Mouse (Mus musculus): ENCODE results near the gene Npnt.

Gene Npnt

DNA sequence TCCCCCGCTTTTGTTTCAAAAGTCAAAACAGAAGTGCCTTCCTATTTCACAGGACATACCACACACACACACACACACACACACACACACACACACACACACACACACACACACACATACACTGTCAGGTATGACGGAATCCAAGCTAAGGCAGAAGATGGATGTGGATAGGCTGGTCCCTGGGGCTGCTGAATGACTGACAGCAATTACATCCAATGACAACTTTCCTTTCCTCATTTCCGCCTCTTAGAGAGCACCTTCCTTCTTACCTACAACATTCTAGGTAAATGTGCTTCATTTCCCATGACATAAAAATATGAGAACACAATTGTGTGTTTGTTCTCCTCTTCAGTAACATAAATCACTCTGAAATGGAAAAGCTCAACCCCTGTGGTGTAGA is 56.4 kb downstream of the Npnt start:
- DNase-seq (ENCODE audit: low read depth, low spot score) = no peak

DNA sequence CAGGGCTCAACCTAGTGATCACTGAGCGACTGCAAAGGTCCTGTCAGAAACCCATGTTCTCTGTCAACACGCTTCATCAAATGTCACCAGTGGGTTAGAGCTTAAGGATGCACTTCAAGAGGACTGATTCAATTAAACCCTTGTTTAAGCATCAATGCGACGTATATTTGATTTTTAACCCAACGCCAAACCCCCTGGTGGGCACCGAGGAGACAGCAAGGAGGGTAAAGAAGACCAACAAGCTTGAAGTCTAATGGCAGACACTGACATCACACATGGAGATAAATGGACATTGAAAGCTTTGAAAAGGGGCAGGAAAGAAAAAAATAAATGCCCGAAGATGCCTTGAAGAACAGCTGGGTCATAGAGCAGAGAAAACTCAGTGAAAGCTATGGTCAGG is 57.0 kb downstream of the Npnt start:
- no peak for DNase-seq (ENCODE audit: low read depth, low spot score)

DNA sequence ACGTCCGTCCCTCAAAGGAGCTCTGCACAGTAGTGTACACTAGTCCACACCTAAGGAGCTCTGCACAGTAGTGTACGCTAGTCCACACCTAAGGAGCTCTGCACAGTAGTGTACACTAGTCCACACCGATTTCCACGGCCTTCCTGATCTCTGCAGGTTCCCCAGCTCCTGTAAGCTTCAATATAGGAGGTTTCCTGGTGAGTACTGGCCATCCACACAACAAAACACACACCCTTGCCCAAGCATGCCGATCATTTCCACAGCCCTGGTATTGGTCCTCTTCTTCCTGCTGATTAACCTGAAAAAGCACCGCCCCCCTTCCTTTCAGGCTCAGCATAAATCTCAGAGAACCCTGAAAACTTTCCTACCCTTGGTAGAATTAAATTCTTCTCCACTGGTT is 57.6 kb downstream of the Npnt start:
- DNase-seq (ENCODE audit: low read depth, low spot score) = no peak

DNA sequence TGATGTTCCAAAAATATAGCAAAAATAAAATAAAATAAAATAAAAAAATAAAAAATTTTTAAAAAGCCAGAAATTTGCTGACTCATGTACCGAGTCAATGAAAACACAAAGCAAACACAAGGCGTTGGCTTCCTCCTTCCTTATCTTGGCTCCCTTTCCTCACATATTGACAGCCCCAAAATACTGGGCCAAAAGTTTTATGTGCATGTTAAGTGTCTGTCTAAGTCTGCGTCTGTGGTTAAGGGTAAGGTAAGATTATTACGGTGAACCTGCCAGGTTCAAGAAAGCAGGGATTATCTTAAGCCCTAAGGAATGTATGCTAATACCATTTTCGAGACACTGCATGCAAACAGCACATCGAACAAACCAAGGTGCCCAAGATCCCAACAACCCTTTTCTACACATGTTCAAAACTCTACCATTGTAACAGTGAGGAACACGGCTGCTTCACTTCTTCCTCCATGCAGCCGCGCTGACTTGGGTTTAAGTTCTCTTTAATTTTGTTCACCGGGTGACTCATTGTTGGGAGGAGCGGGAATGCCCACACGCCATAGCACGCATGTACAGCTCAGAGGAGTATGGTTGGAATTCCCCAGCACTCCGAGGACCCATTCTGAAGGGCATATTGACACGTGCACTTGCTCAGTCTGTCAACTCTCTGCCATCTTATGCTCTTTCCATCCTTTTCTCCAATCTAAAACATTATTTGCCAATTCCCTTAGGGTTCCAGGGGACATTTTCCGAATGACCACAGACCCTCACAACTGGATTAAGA is 62.8 kb downstream of the Npnt start:
- DNase-seq (ENCODE audit: low read depth, low spot score) = no peak

DNA sequence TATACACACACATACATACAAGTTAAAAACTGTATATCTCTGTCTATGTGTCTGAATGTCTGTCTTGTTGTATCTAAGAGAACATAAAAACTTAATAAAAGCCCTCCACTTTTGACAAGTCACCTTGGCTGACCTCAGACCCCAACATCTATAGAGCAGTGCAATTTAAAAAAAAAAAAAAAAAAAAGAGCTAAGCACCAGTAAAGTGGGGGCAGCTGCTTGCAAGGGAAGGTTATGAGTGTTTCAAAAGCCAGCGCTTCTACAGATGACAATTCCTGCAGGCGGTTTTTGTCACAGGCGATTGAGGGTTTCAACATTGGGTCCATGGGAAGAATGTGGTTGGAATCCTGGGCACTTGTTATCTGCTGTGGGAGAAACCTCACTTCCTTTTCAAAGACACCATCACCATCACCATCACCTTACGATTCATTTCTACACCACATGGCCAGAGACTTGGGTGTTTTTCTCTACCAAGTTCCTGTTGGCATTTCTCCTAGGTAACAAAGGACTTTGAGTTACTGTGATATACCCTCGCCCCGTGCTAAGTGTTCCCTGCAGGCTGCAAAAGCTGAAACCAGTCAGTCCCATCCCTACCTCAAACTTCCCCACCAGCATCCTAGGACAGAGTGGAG is 63.6 kb downstream of the Npnt start:
- no peak for DNase-seq (ENCODE audit: low read depth, low spot score)

DNA sequence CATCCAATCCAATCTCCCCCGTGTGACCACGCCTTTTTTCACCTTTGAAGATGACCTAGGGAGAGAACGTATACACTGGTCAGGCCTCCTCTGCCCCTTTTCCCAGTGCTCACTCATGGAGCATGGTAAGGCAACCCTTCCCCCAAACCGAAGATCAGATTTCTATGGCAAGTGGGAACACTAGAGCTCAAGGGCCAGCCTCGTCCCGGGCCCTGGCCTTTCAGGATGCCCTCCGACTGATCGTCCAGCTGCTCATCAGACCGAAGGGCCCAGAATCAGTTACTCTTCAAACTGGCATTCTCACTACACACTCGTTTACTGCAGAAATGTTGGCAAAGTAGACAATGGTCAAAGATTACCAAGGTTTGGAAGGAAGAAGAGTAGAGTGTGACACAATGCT is 65.6 kb downstream of the Npnt start:
- DNase-seq (ENCODE audit: low read depth, low spot score) = no peak

DNA sequence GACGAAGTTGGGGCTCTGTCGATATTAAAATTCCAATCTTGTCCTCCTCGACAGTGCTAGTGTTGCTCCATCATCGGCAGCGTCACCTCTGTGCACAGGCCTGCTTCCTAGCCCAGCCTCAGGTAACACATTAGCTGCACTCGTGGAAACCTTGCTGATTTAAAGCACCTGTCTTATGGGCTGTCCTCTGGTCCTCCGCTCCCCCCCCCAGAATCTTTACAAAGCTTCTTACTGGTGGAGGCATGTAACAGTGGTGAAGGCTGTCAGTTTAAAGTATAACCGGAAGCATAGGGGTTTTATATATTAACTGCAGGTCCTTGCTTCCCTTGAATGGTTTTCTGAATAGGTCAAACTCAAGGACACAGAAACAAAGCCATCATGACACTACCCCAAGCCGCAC is 66.8 kb downstream of the Npnt start:
- DNase-seq (ENCODE audit: low read depth, low spot score) = no peak

DNA sequence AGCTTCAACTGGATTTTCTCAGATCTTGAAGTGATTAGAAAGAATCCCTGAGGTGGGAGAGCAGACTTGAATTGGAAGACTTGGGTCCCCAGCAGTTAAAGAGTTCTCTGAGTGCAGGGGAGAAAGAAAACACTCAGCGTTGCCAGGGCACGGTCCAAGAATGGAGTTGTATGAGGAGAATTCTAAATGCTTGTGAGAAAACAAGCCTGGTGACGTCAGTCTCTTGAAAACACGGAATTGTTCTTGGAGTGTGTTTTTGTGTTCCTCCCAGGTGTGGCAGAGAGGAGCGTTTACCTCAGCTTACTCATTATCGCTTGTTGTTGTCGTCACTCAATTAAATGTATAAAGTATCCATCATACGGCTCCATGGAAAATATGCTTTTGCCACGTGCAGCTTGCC is 69.3 kb downstream of the Npnt start:
- DNase-seq (ENCODE audit: low read depth, low spot score) = no peak

DNA sequence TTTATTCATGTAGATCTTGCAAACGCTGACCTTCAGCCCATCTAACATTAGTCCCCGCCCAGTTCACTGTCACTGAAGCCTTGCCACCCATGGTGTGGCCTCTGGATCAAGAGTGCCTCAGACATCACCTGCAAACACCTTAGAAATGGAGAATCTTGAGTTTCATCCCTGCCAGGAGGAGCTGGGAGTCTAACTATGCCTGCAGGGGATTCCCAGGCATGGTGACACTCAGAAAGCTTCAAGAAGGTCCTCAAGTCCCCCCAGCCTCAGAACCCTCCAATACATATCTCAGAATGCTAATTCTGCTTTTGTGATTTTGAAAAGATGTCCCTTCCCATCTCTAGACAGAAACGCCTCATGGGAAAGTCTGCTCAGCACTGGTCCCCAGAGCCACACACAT is 69.7 kb downstream of the Npnt start:
- no peak for DNase-seq (ENCODE audit: low read depth, low spot score)

DNA sequence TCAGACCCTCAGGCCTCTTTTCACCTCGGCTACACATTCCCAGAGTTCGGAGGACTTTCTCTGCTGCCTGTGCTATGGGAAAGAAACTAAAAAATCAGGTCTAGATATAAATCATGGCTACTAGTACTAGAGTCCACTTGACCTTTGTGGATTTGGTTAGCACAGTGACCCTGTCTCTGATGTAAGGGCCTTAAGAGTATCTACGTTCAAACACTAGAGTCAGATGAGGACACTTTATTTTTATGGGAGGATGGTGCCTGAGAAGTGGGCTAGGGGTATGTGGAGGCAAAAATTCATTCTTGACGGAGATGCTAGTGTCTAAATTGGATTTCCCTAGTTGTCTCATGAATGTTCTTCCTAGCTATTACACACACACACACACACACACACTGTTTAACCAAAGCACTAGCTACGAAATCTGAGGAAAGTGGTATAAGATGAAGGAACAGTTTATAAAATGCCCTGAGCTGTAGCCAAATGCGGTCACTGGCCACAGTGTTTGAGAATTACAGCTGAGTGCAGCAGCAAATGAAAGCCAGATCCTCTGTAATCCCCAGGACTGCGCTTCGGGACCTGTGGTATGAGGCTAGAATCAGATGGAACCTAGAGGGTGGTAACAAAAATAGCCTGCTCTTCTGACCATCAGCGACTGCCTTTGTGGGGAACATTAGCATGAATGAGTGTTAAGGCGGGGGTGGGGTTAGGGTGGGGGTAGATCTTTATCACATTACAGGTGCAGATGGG is 73.0 kb downstream of the Npnt start:
- DNase-seq (ENCODE audit: low read depth, low spot score) = no peak

DNA sequence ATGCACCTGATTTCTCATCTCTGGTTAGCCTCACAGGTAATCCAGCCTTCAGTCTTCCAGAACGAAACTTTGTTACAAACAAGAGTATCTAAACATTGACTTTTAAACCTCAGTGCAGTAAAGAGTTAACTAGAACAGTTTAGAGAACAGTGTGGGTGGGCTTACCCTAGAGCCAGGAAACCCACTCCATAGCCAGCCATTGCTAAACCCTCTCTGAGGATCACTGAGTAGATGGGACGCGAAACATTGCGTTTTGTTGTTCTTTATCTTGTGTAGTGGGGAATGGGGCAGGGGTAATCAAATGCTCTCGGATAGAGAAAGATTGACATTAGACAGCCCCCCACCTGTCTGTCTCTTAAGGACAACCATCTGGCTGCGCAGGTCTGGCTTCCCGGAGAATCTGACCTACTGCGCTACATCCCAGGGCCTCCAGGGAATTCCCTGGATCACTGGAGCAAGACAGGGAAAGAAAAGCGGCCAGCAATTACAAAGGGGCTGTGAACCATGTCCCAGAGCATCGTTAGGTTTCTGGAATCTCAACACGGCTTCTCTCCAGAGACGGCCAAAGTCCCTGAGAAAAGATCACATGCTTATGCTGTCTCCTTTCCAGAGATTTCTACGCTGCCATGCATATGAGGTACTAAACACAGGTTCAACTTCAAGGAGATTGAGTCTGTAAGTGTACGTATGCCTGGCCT is 73.9 kb downstream of the Npnt start:
- DNase-seq (ENCODE audit: low read depth, low spot score) = no peak

DNA sequence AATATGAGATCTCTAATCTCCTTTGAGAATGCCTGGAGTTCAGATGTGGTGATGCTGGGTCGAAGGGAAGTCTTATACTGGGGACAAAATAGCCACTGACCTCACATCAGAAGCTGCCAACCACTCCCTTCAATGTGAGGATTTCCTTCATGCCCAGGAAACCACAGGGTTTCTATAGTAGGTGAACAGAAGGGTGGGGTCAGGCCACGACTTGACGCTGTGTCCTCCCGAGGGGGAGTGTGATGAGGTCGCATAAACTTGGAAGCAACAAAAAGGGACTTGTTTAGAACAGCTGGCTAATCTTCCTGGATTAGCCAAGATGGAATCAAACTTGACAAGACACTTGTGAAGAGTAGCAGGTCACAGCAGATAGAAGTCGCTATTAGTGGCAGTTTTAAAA is 76.8 kb downstream of the Npnt start:
- DNase-seq (ENCODE audit: low read depth, low spot score) = no peak

DNA sequence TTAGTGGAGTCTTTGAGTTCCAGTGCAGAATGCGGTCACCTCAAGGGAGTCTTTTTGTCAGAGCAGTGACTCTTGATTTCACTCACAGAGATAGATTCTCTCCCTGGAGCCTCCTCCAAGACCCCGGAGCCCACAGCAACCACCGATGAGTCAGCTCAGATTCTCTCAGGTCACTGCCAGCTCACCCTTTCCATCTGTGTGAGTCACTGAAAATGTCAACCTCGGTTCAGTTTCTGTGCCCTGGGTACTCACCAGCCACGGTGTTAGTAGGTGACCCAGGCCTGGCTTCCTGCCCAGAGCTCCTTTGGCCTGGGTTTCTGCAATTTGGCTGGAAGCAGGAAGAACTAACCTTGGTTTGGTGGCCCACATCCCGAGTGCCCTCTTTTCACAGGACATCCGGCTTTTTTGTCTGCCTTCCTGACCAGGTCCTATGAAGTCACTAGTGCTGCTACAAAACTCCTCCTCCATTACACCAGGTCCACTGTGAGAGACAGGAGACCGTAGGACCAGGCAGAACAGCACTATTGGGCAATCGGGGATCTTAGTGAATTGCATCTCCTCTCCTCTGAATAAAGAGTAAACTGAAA is 78.7 kb downstream of the Npnt start:
- no peak for DNase-seq (ENCODE audit: low read depth, low spot score)

DNA sequence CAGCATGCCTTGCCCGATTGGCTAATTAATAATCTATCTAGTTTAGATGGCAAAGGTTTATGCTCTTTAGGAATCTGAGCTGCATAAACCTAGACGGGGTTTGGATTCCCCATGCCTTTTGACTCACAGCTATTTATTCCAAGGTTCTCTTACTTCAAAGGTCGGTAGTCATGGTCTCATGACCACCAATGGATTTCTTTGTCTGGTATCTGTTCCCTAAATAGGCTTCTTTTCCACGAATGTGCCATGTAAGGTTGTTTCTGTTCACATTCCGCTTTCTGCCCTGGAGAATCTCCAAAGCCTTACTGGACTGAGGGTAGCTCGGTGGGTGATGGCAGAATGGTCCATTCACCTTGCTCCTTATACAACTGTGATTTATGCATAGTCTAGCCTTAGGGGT is 80.0 kb downstream of the Npnt start:
- no peak for DNase-seq (ENCODE audit: low read depth, low spot score)

DNA sequence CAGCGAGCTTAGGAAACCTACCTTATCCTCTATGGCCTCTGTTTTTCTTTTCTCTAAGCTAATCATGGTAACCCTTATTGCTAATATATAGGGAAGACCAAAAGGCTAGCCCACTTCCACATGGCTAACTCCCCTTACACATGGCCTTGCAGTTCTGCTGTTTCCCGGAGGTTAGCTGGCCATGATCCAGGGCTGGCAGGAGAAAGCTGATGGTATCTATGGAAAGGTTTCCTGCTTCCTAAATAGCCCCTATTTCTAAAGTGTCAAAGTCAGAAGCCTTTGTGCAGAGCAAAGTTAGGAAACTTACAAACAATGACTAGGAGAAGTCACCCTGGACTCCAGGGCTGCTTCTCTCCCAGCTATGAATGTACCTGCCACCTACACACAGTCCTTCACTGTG is 81.3 kb downstream of the Npnt start:
- DNase-seq (ENCODE audit: low read depth, low spot score) = no peak

DNA sequence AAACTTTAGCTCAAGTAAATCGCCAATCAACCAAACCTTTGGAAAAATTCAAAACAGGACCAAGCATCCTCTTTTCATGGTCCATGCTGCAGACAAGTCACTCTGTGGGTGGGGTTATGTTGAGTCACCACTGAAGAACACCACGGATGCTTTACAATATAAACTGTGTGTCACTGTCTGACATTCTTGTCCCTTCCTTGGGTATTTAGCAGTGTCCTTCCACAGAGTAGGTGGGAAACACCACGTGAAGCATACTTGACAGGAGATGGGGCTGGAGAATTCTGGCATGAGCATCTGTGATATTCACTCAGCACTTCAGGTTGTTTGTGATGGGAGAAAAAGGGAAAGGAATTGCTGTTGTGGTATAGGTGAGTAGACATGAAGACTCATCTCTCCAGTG is 83.1 kb downstream of the Npnt start:
- DNase-seq (ENCODE audit: low read depth, low spot score) = no peak

DNA sequence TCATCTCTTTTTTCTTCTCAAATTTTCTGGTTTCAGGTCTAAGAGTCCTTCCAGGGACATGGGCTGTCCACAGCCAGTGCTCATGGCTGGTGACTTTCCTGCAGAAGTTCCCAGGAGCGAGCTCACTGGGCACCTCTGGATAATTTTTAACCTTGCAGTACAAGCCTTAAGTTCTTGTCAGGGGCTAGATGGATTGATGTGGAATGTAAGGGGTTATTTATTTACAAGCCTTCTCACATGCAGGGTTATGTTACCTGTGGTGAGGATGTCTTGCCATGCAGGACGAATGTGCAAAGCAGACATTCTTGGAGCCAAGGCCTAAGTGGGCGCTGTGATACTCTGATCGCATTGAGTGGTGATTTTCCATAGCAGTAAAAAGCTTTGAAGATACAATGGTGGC is 84.5 kb downstream of the Npnt start:
- no peak for DNase-seq (ENCODE audit: low read depth, low spot score)

DNA sequence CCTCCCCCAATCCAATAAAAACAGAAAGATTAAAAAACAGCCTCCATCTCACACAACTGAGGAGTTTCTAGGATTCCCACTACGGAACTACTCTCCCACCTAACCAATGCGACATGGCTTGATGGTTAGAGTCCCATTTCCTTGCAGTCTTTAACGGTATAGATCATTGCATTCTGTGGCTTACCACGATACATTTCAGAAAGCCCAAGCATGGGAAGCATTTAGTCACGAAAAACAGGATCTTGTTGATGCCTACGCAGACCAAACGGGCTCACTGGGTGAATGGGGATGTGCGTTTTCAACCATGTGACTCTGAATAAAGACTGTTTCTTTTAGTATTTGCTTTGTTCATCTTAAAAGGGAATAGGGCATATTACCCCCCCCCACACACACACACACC is 85.1 kb downstream of the Npnt start:
- no peak for DNase-seq (ENCODE audit: low read depth, low spot score)

DNA sequence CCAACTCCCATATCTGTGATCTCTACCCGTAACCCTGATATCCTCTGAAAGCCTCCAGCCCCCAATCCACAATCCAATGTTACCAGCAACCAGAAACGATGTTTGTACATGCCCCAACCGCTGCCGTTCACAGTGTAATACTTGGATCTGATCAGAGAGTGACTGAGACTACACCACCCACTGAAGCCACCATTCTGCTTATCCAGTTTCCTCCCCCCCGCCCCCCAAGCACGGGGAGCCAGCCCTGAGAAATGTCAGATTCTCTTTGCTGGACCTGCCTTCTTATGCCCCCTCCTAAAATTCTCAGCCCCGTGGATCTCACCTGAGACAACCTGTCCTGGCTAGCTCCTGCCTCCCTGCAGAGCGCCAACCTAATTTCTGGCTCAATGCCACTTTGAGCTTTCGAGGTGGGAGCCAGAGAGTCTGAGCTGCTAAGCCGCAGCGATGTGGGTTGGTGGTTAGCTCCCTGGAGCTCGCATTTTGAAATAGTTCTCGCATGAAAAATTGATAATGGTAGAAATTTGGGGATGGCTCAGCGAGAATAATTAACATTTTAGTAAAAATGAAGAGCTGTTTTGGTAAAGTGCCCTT is 85.7 kb downstream of the Npnt start:
- no peak for DNase-seq (ENCODE audit: low read depth, low spot score)

DNA sequence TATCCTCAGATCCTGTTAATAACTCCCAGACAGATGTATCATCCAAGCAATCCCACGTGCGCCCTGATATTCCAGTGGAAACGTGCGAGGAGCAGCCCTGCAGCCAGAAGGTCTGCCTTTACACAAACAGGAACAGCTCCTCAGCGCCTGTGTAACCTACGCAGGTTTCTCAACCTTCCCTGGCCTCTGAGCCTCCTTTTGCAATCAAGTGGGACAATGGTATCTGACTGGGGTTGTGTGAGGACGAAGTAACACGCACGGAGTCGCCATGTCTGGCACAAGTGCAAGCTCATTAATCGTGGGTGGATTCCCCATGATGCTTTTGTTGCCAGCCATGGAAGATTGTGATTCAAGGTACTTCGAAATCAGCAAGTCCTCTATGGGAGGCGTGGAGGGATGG is 86.2 kb downstream of the Npnt start:
- DNase-seq (ENCODE audit: low read depth, low spot score) = no peak

DNA sequence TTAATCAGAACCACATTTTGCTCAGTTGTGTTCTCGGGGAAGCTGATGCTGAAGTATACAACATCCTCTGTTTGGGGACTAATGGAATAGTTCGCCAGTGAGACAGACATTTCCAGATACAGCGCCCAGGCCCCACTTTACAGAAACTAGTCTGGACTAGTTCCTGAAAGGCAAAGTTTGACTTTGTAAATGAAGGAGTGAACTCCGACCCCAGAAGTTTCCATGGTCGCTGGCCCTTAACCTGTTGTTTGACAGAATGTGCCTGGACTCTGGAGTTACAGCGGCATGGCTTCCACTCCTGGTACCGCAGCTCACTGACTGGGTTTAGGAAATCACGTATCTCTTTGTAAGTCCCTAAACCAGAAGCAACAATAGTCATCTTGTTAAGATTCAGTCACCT is 89.3 kb downstream of the Npnt start:
- no peak for DNase-seq (ENCODE audit: low read depth, low spot score)

DNA sequence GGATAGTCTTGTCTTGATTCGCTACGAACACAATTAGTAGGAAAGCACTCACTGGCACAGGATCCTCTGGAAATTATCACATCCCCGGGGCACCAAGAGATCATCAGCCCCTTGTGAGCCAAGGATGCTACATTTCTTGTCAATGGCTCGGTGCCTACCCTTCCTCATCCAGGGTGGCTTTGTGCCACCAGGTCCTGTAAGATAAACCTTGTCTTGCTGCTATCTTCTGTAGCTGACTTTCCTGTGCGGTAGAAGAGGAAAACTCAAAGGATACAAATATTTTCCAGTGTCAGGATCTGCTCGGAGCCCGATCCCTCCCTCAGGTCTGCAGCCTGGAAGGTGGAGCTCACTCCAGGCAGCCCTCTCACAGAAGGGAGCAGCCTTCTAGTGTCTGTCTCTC is 90.5 kb downstream of the Npnt start:
- DNase-seq (ENCODE audit: low read depth, low spot score) = no peak
